Mouse (Mus musculus): ENCODE data around the gene Podnl1. TPM values are rescaled to one million over a fixed set of nuclear protein-coding genes. Genes with fewer than 3 reads are reported as not detected.

Podnl1 gene
- total RNA-seq, 1 experiment from 2014 or later, result 0.57 TPM

GRCm38 (mm10) chr8:84178592-84178991, 52.8 kb downstream of the Podnl1 start:
- no peak for ATAC-seq (replicated peaks; ENCODE audit: insufficient number of reproducible peaks, low FRiP score, low TSS enrichment, poor library complexity, severe bottlenecking)

GRCm38 (mm10) chr8:84179946-84180345, 54.2 kb downstream of the Podnl1 start:
- no peak for ATAC-seq (replicated peaks; ENCODE audit: insufficient number of reproducible peaks, low FRiP score, low TSS enrichment, poor library complexity, severe bottlenecking)

- no peak for ATAC-seq (replicated peaks; ENCODE audit: insufficient number of reproducible peaks, low FRiP score, low TSS enrichment, poor library complexity, severe bottlenecking)
These were observed 54.9 kb downstream of the Podnl1 start for GRCm38 (mm10) chr8:84180530-84181190.

Other genes with a start within 250 kb of the Podnl1 start
- 0.53 to 4.7 TPM (median 1.5 TPM) in 3 replicates for gene Adgrl1, start 225.9 kb upstream of the Podnl1 start, total RNA-seq (2017)
- 0.10 to 0.58 TPM in 2 of 3 replicates, not detected in the other for gene Gm10644, start 170.8 kb upstream of the Podnl1 start, total RNA-seq (2017)
- gene Asf1b, start 170.5 kb upstream of the Podnl1 start, total RNA-seq (2017), result 3.5 to 4.9 TPM (median 3.6 TPM) in 3 replicates
- 14.5 to 24.5 TPM (median 18.8 TPM) in 3 replicates for gene Prkaca, start 153.0 kb upstream of the Podnl1 start, total RNA-seq (2017)
- gene Samd1, start 128.3 kb upstream of the Podnl1 start, total RNA-seq (2017), result 26.3 to 44.6 TPM (median 35.4 TPM) in 3 replicates
- not detected in 3 replicates for gene 1700067K01Rik, start 124.5 kb upstream of the Podnl1 start, total RNA-seq (2017)
- gene 2210011C24Rik, start 113.8 kb upstream of the Podnl1 start, total RNA-seq (2017), result not detected in 3 replicates
- 0.19 to 0.95 TPM in 2 of 3 replicates, not detected in the other for gene Palm3, start 104.5 kb upstream of the Podnl1 start, total RNA-seq (2017)
- 7.4 to 27.0 TPM (median 8.4 TPM) in 3 replicates for gene Il27ra, start 83.4 kb upstream of the Podnl1 start, total RNA-seq (2017)
- not detected in 3 replicates for gene Rln3, start 81.0 kb upstream of the Podnl1 start, total RNA-seq (2017)
- 2.4 to 3.7 TPM (median 2.6 TPM) in 3 replicates for gene Gm10643, start 60.9 kb upstream of the Podnl1 start, total RNA-seq (2017)
- 8.4 to 15.4 TPM (median 10.1 TPM) in 3 replicates for gene Rfx1, start 59.2 kb upstream of the Podnl1 start, total RNA-seq (2017)
- 19.0 to 27.3 TPM (median 24.0 TPM) in 3 replicates for gene Dcaf15, start 21.2 kb upstream of the Podnl1 start, total RNA-seq (2017)
- 8.7 to 18.5 TPM (median 16.1 TPM) in 3 replicates for gene Cc2d1a, start 21.9 kb downstream of the Podnl1 start, total RNA-seq (2017)
- gene 4930432K21Rik, start 22.0 kb downstream of the Podnl1 start, total RNA-seq (2017), result 1.8 to 2.1 TPM in 2 of 3 replicates, not detected in the other
- gene Nanos3, start 59.2 kb downstream of the Podnl1 start, total RNA-seq (2017), result not detected in 3 replicates
- 11.8 to 12.1 TPM (median 11.9 TPM) in 3 replicates for gene Zswim4, start 111.1 kb downstream of the Podnl1 start, total RNA-seq (2017)
- 106 to 180 TPM (median 151 TPM) in 3 replicates for gene D8Ertd738e, start 123.7 kb downstream of the Podnl1 start, total RNA-seq (2017)
- gene Mri1, start 131.3 kb downstream of the Podnl1 start, total RNA-seq (2017), result 7.0 to 21.9 TPM (median 15.6 TPM) in 3 replicates
- 6.4 to 27.2 TPM (median 23.9 TPM) in 3 replicates for gene Ccdc130, start 144.4 kb downstream of the Podnl1 start, total RNA-seq (2017)